Mouse (Mus musculus) intestine, embryonic 15.5 days (tissue): ENCODE results near the gene Ercc6l2. TPM values are rescaled to one million over a fixed set of nuclear protein-coding genes. Genes with fewer than 3 reads are reported as not detected.
A peak's percentile ranks its signal among the peaks of the same experiment; 100 is the strongest.

ENCODE experiments used
- ATAC-seq: fragments of 200-750 bp; cut with Nextera tagmentation; 2 replicates; pipeline ENCODE4 v1.8.0; 2017; ENCODE audit warnings: moderate TSS enrichment, moderate library complexity
- H3K27ac ChIP-seq: fragments of 300-500 bp; sonication (generic); 2 replicates; pipeline ENCODE4 v1.5.1; 2015; ENCODE audit warnings: mild to moderate bottlenecking, inconsistent platforms
- H3K27me3 ChIP-seq: fragments of 300-500 bp; sonication (generic); replicated peaks from 2 replicates; pipeline ENCODE4 v1.6.1; 2015; ENCODE audit warnings: inconsistent platforms
- H3K36me3 ChIP-seq: fragments of 300-500 bp; sonication (generic); 2 replicates; pipeline ENCODE4 v1.6.1; 2015; ENCODE audit warnings: inconsistent platforms
- H3K4me1 ChIP-seq: fragments of 300-500 bp; sonication (generic); replicated peaks from 2 replicates; pipeline ENCODE4 v1.6.1; 2015; ENCODE audit warnings: inconsistent platforms
- H3K4me2 ChIP-seq: fragments of 300-500 bp; sonication (generic); replicated peaks from 2 replicates; pipeline ENCODE4 v1.6.1; 2015; ENCODE audit warnings: mild to moderate bottlenecking, inconsistent platforms
- H3K4me3 ChIP-seq: fragments of 300-500 bp; sonication (generic); replicated peaks from 2 replicates; pipeline ENCODE4 v1.5.1; 2015; ENCODE audit warnings: inconsistent platforms
- H3K9ac ChIP-seq: fragments of 300-500 bp; sonication (generic); 2 replicates; pipeline ENCODE4 v1.6.1; 2015; ENCODE audit warnings: inconsistent platforms
- H3K9me3 ChIP-seq: fragments of 300-500 bp; sonication (generic); 2 replicates; pipeline ENCODE4 v1.6.1; 2016; ENCODE audit warnings: inconsistent platforms
- WGBS: fragments of 180-500 bp; shearing (Covaris S2); methylation state at CpG from one replicate; pipeline ENCODE4 v1.1.7; 2015; 5-methylcytosine and 5-hydroxymethylcytosine counted together
- polyA plus RNA-seq: library from polyadenylated mRNA; unstranded; fragments of >200 nt; fragmentation: Nextera tagmentation; extraction: Ambion mirVana; gene quantifications from 2 replicates; pipeline ENCODE4 v1.2.1, GENCODE M21; 2015

Gene Ercc6l2
- polyA plus RNA-seq, 1 experiment from 2014 or later = 22.5 TPM

DNA sequence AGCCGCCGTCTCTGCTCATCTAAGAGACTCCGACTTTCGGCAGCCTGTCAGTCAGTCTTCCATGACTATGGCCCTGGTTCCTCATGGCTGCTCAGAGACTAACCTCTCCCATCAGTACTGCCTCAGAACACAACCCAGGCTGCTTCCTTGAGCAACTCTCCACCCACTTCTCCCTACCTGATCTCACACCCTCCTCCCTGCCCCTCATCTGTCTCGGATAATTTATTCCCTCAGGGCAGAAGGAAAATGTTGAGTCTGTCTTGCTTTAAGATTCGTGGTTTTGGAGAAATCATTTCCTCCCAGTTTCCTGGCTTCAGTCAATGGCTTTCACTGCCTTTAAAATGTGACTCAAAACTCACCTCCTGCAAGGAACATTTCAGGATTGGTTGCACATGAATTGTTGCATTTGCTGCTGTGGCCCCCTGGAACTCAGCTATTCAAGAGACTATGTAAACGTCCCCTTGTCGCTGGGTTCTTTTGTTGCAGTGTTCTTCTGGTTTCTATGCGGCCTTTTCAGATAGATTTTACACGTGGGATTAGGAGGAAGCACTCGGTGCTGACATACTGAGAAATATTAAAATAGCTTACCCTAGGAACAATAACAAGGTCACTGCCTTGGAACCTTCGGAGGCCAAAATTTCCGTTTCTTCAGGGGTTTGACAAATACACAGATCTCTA, 129.4 kb downstream of the Ercc6l2 start:
- Histone ChIP-seq H3K4me3 (no peak overlapping the region), H3K27ac (no peak overlapping the region), H3K36me3 (no peaks in the 10 kb centered on the region), H3K27me3 (no peaks in the 10 kb centered on the region), H3K9ac (no peak overlapping the region), H3K4me2 (no peak overlapping the region), H3K9me3 (no peaks in the 10 kb centered on the region), H3K4me1 (0 out of 2 replicates have a peak, but pooled peaks cover 2% of the 10 kb centered on the region)
- ATAC-seq = peak; percentile 7; the same call in 1 of the 2 replicates
- WGBS = 51% methylated on average over 13 of the region's 13 CpGs

Other genes with a start within 250 kb of the Ercc6l2 start
- 30.5 and 34.1 TPM in 2 replicates for gene Ptch1, start 241.6 kb upstream of the Ercc6l2 start, polyA plus RNA-seq